Mouse (Mus musculus): ENCODE measurements at regions not wholly inside any gene's neighbourhood (a gene's known extent, or its start where the extent isn't known, plus 50 kb on each side); places are given as distances from the start of the nearest gene placed in this dataset.

DNA sequence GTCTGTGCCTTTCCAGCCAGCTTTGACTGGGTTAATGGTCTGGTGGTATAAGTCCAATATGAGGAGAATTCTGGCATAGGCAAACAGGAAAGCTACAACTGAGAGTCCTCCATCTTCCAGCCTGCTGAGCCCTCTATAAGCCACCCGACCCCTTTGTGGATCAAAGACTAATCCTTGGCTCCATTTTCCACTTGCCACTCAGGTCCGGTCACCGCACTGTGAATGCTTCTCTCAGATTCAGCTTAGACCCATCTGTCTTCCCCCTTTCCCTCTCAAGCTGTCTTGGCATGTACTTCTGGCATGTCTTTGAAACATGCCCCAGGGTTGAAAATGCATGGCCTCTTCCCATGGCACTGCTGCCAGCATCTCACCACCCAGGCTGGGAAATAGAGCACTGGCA, 2206.6 kb upstream of the Lrrc6 start:
- TF ChIP-seq CTCF (IDR thresholded peaks at IDR 0.05; ENCODE audit: insufficient read depth, low read length) (no peak), POLR2A (IDR thresholded peaks at IDR 0.05; ENCODE audit: borderline replicate concordance, extremely low read depth, low read depth, low read length) (no peak)

Measured in lung, adult 2 months (tissue).